Mouse (Mus musculus) lung, postnatal 0 days (tissue): ENCODE results near the gene Trappc3.

Experiments
- CTCF ChIP-seq: IDR thresholded peaks from 2 replicates; pipeline ENCODE4 v1.5.1; 2016; ENCODE audit warnings: antibody characterized with exemption, mild to moderate bottlenecking
- EP300 ChIP-seq: IDR thresholded peaks from 2 replicates; pipeline ENCODE4 v1.6.1; 2016; ENCODE audit warnings: antibody characterized with exemption, mild to moderate bottlenecking, control low read depth

DNA sequence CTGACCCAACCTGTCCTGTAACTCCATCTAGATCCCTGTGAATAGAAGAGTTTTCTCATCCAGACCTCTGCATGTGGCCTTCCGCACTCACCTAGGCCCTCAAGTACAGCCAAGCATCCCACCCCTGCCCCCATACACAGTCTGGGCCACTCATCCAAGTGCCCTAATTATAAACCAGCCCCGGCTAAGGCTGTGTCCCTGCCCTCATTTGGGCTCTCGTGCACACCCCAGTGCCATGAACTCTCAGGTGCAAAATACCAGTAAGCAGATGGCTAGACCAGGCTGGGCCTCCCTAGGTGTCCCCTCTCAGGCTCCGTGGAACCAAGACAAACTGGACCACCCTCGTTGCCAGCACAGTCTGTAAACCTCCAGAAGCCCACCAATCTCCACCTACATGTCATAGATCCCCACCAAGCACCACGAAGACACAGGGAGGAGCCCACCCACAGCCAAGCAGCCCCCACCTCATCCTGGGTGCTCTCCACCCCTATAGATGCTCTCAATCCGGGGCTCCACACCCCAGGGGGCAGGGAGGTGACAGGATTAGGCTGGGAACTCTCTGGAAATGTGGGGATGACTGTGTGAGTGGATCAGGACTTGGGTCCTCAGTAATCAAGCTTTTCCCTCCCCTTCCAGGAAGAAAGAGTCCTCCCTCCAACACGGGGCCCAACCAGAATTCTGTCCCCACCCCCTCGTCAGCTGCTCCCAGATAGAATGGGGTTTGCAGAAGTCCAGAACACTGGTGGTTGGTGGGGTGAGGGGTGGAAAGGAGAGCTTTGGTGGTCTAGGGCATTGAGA is 7.6 kb upstream of the Trappc3 start:
- TF ChIP-seq CTCF (no peak), EP300 (no peak)
